Mouse (Mus musculus) CD4-positive, CD25-positive, alpha-beta regulatory T cell, adult 2 months (primary cell): ENCODE results near the gene Irf5.

Source experiments
- DNase-seq: peaks from one replicate; pipeline ENCODE4 v3.0.0-alpha.2; 2012; ENCODE audit warnings: low read depth, low spot score

Gene Irf5

GRCm38 (mm10) chr6:29526281-29527251 lies at the start of gene Irf5:
Irf5 (plus strand) TSS chr6:29526625.
- DNase-seq, result peak; percentile 74

- no peak for DNase-seq
Measured at GRCm38 (mm10) chr6:29482691-29483090, 43.7 kb upstream of the Irf5 start.

- peak; percentile 69 for DNase-seq
Measured at GRCm38 (mm10) chr6:29484716-29485559, 41.5 kb upstream of the Irf5 start.

GRCm38 (mm10) chr6:29485951-29486350 lies 40.5 kb upstream of the Irf5 start:
- no peak for DNase-seq

GRCm38 (mm10) chr6:29494101-29494500 lies 32.3 kb upstream of the Irf5 start:
- DNase-seq, result no peak

GRCm38 (mm10) chr6:29496270-29496669 lies 30.2 kb upstream of the Irf5 start:
- DNase-seq, result no peak

GRCm38 (mm10) chr6:29497791-29498190 lies 28.6 kb upstream of the Irf5 start:
- DNase-seq, result no peak

GRCm38 (mm10) chr6:29500177-29500576 lies 26.2 kb upstream of the Irf5 start:
- no peak for DNase-seq

GRCm38 (mm10) chr6:29500810-29501209 lies 25.6 kb upstream of the Irf5 start:
- DNase-seq, result no peak

GRCm38 (mm10) chr6:29501599-29501998 lies 24.8 kb upstream of the Irf5 start:
- DNase-seq, result no peak

GRCm38 (mm10) chr6:29505493-29505892 lies 20.9 kb upstream of the Irf5 start:
- DNase-seq, result no peak

- DNase-seq, result no peak
Measured at GRCm38 (mm10) chr6:29506834-29507233, 19.6 kb upstream of the Irf5 start.

- DNase-seq, result peak; percentile 20
Measured at GRCm38 (mm10) chr6:29507447-29508309, 18.7 kb upstream of the Irf5 start, which contains the start of gene Kcp. Kcp (minus strand) TSS chr6:29507952.

- no peak for DNase-seq
Measured at GRCm38 (mm10) chr6:29509086-29509485, 17.3 kb upstream of the Irf5 start.

GRCm38 (mm10) chr6:29513284-29513683 lies 13.1 kb upstream of the Irf5 start:
- DNase-seq, result peak; percentile 68

GRCm38 (mm10) chr6:29517139-29517538 lies 9.3 kb upstream of the Irf5 start:
- peak; percentile 84 for DNase-seq

GRCm38 (mm10) chr6:29522626-29523300 lies 3.7 kb upstream of the Irf5 start:
- no peak for DNase-seq

- no peak for DNase-seq
Measured at GRCm38 (mm10) chr6:29523301-29524033, 3.0 kb upstream of the Irf5 start.

- DNase-seq, result no peak
Measured at GRCm38 (mm10) chr6:29524034-29524489, 2.4 kb upstream of the Irf5 start.

GRCm38 (mm10) chr6:29525256-29525655 lies 1.2 kb upstream of the Irf5 start:
- peak; percentile 76 for DNase-seq
